Mouse (Mus musculus) spleen, adult 2 months (tissue): ENCODE data around the gene Slc6a19. TPM values are rescaled to one million over a fixed set of nuclear protein-coding genes. Genes with fewer than 3 reads are reported as not detected.
"Not testable (repeated sequence)": the region's sequence is repeated elsewhere in the genome, so short reads cannot be mapped to it uniquely, and the experiment has no call there.

Source experiments
- DNase-seq, 2 experiments: peaks; one replicate each; pipeline versions ENCODE4 v3.0.0 to v3.0.0-alpha.2; 2012 to 2021; ENCODE audit warnings: low spot score in 2 of 2, low read depth in 1 of 2
- H3K27ac ChIP-seq: fragments of 200-500 bp; 2 replicates; pipeline ENCODE4 v1.5.1; 2012; ENCODE audit warnings: low read length, inconsistent platforms; ENCODE audit not compliant: insufficient read depth
- H3K27me3 ChIP-seq: fragments of 200-500 bp; 2 replicates; pipeline ENCODE4 v1.6.1; 2012; ENCODE audit warnings: mild to moderate bottlenecking, moderate library complexity, low read length, inconsistent platforms; ENCODE audit not compliant: control insufficient read depth, insufficient read depth
- H3K36me3 ChIP-seq: fragments of 200-500 bp; 2 replicates; pipeline ENCODE4 v1.6.1; 2012; ENCODE audit warnings: mild to moderate bottlenecking, low read length, inconsistent platforms; ENCODE audit not compliant: control insufficient read depth, insufficient read depth
- H3K4me1 ChIP-seq: fragments of 200-500 bp; 2 replicates; pipeline ENCODE4 v1.6.1; 2011; ENCODE audit warnings: inconsistent platforms; ENCODE audit not compliant: control insufficient read depth, insufficient read depth, insufficient read length
- H3K4me3 ChIP-seq: fragments of 200-500 bp; 2 replicates; pipeline ENCODE4 v1.5.1; 2011; ENCODE audit warnings: mild to moderate bottlenecking, inconsistent platforms; ENCODE audit not compliant: insufficient read depth, insufficient read length; ENCODE audit errors: extremely low read depth
- CTCF ChIP-seq: fragments of 200-500 bp; IDR thresholded peaks from 2 replicates; pipeline ENCODE4 v1.5.1; 2011; ENCODE audit warnings: mild to moderate bottlenecking, inconsistent platforms; ENCODE audit not compliant: insufficient read depth, insufficient read length, insufficient replicate concordance; ENCODE audit errors: extremely low read depth
- POLR2A ChIP-seq: fragments of 200-500 bp; IDR thresholded peaks from 2 replicates; pipeline ENCODE4 v1.6.1; 2011; ENCODE audit warnings: low read depth, low read length, inconsistent platforms
- WGBS: fragments of 180-500 bp; shearing (Covaris S2); methylation state at CpG from one replicate; pipeline ENCODE4 v1.1.7; 2018; 5-methylcytosine and 5-hydroxymethylcytosine counted together
- polyA plus RNA-seq: library from polyadenylated mRNA; depleted of rRNA; stranded (reverse); fragments of >200 nt; gene quantifications from 2 replicates; pipeline ENCODE4 v1.2.3, GENCODE M21; 2012

The Slc6a19 gene
- polyA plus RNA-seq, 1 experiment, result 0.44 TPM

DNA sequence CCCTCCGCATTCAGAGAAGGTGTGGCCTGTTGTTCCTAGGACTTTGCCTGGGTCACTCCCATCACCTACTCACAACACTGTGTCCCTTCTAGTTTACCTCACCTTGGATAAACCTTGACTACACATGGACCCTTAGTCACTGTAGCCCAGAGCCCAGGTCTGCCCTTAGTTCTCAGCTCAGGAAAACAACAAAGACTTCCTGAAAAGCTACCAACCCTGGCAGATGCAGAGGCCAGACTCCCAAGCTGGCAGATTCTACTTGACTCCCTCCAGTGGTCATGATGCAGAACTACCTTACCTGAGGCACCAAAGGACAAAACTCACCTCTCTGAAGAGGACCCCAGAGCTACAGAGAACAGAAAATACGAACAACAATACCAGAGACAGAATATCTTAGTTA lies 9.4 kb upstream of the Slc6a19 start:
- no peak overlapping the region for H3K27ac ChIP-seq
- no peak overlapping the region for H3K4me3 ChIP-seq
- no peaks in the 10 kb centered on the region for H3K36me3 ChIP-seq
- 64% methylated on average over 2 of the region's 2 CpGs for WGBS
- no peaks in the 10 kb centered on the region for H3K27me3 ChIP-seq
- H3K4me1 ChIP-seq, result 0 out of 2 replicates have a peak, but pooled peaks cover 3% of the 10 kb centered on the region
- peak in 1 of 2 experiments; percentile 27 for DNase-seq
- peak; percentile 35; the same call in 1 of the 2 replicates for TF ChIP-seq CTCF
- no peak for TF ChIP-seq POLR2A

DNA sequence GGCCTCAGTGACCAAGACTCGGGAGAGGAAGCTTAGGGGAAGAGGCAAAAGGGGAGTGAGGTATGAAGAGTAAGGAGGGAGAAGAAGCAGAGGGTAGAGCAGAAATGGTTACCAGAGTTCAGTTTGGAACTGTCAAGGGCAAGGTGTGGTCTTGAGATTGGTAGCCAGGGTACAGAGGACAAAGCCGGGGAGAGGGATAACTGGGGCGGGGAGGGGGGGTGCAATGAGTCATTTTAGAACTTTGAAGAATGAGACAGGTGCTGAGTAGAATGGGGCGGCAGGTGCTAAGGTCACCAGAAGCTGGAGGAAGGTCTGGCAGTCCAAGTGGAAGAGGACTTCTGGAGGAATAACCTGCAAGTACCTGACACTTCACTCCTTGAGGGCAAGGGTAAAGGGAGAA lies 8.5 kb upstream of the Slc6a19 start:
- no peak overlapping the region for H3K27ac ChIP-seq

DNA sequence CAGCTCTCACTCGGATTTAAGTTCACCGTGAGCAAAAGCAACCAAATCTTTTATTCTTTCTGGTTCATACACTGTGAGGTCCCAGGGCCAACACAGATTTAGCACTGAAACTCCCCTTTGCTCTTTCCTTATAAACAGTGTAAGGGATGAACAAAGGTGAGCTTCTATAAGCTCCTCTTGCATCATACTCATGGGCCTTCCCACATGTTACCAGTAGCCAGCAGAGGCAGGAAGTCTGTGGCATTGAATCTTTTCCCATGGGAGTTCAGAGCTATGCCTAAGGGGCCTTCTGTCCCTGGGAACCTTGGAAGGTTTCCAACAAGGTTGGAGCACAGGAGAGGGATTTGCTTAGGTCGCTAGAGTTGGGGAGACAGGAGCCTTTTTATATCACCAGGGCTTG lies 7.6 kb upstream of the Slc6a19 start:
- H3K36me3 ChIP-seq, result no peaks in the 10 kb centered on the region
- H3K27ac ChIP-seq, result no peak overlapping the region
- WGBS, result 75% methylated on average over 3 of the region's 3 CpGs
- H3K27me3 ChIP-seq, result no peaks in the 10 kb centered on the region
- H3K4me1 ChIP-seq, result peaks cover 3% of the 10 kb centered on the region; the same call in 1 of the 2 replicates
- DNase-seq, result no peak
- TF ChIP-seq POLR2A (no peak), CTCF (no peak)
- no peak overlapping the region for H3K4me3 ChIP-seq

More for the DNA sequence above, 8.5 kb upstream of the Slc6a19 start:
- peaks cover 3% of the 10 kb centered on the region; the same call in 1 of the 2 replicates for H3K4me1 ChIP-seq
- TF ChIP-seq CTCF (no peak), POLR2A (no peak)
- H3K4me3 ChIP-seq, result no peak overlapping the region
- no peaks in the 10 kb centered on the region for H3K27me3 ChIP-seq
- no peaks in the 10 kb centered on the region for H3K36me3 ChIP-seq
- WGBS, result 79% methylated on average over 4 of the region's 4 CpGs
- no peak for DNase-seq

DNA sequence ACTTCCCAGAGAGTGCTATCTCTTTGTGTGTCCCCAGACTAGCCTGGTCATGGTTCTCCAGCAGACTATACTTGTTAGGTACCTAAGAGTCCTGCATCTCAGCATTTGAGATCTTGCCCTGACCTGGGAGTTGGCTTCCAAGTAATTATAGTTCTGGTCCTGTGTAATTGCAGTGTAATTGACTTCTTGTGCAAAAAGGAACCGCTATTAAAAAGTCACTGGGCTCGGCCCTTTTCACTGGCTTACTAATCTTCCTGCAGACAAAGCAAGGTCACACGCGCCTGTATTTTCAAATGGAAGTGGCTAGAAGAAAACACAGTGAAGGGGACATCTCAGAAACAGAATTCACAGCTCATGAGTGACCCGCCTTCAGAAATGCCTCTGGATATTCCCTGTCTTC lies 7.1 kb upstream of the Slc6a19 start:
- TF ChIP-seq POLR2A (no peak), CTCF (no peak)
- H3K36me3 ChIP-seq, result no peaks in the 10 kb centered on the region
- H3K27ac ChIP-seq, result no peak overlapping the region
- no peak overlapping the region for H3K4me3 ChIP-seq
- no peaks in the 10 kb centered on the region for H3K27me3 ChIP-seq
- 89% methylated on average over 5 of the region's 5 CpGs for WGBS
- H3K4me1 ChIP-seq, result peaks cover 3% of the 10 kb centered on the region; the same call in 1 of the 2 replicates
- no peak for DNase-seq

DNA sequence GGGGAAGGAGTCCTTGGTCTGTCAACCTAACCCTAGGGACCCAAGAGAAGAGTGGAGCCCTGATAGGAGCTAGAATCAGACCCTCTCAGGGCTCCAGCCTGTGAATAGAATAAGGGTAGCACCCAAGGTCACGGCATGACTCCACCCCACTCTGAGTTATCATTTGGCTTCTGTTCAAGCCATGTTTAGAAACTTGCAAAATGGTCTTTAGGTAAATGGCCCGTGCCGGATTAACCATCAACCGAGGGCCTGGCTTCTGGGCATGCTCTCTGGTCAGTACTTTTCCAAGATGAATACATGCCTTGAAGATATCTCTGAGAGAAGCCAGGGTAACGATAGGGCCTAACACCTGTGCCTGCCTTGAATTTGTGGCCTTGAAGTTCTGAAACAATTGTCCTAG lies 6.6 kb upstream of the Slc6a19 start:
- Histone ChIP-seq H3K4me3 (no peak overlapping the region), H3K4me1 (peaks cover 3% of the 10 kb centered on the region; the same call in 1 of the 2 replicates), H3K27me3 (no peaks in the 10 kb centered on the region), H3K36me3 (no peaks in the 10 kb centered on the region), H3K27ac (no peak overlapping the region)
- 93% methylated on average over 5 of the region's 5 CpGs for WGBS
- no peak for DNase-seq
- no peak for TF ChIP-seq POLR2A
- no peak for TF ChIP-seq CTCF

DNA sequence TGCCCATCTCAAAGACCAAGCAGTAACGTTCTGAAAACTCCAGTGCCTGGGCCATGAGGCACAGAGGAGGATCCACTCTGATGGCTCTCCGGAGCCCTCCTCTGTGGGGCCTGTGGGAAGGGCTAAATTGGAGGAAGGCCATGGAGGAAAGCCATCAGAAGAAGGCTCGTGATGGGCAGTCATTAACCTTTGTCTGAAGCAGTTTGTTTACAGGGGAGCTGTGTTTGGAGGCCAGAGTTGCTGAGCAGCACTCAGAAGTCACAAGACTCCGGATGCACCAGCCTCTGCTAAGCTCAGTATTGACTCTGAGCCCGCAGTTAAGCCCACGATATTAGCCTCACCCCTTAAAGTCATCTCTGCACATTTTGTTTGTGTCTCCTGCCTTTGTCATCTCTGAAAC lies 4.8 kb upstream of the Slc6a19 start:
- Histone ChIP-seq H3K27me3 (no peaks in the 10 kb centered on the region), H3K4me3 (no peak overlapping the region), H3K27ac (peak overlapping the region; percentile 37; the same call in 1 of the 2 replicates), H3K36me3 (no peaks in the 10 kb centered on the region), H3K4me1 (peaks cover 3% of the 10 kb centered on the region; the same call in 1 of the 2 replicates)
- DNase-seq, result no peak
- WGBS, result 71% methylated on average over 6 of the region's 6 CpGs
- TF ChIP-seq POLR2A (no peak), CTCF (no peak)

DNA sequence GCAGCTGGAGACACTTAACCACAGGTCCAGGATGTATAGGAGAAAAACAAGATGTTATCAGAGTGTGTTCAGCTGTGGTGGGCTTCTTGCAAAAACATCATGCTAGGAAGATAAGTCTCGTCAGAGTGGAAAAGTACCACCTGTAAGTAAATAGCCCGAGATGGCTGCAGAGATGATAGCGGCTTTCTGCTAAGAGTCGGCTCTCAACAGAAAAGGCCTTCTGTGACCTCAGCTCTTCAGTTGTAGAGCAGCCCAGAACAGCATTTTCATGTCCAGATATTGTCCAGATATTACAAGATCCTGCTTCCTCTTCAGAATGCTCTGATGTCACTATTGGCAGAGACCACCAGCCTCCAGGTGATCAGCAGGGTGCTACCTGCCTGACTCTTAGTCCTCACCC lies 1.2 kb downstream of the Slc6a19 start:
- not testable (repeated sequence) for DNase-seq, H3K27me3 ChIP-seq, H3K36me3 ChIP-seq, H3K4me3 ChIP-seq
- Histone ChIP-seq H3K27ac (peak overlapping the region; percentile 80), H3K4me1 (peaks cover 13% of the 10 kb centered on the region; the same call in 1 of the 2 replicates)
- 18% methylated on average over 4 of the region's 4 CpGs for WGBS
